Mouse (Mus musculus) embryonic fibroblast, embryonic 13.5 days (primary cell): ENCODE data around the gene Fgf10.

Experiments
- CTCF ChIP-seq: IDR thresholded peaks from 2 replicates; pipeline ENCODE4 v1.5.1; 2011; ENCODE audit warnings: mild to moderate bottlenecking, control low read depth, low read length, moderate library complexity, borderline replicate concordance; ENCODE audit not compliant: insufficient read depth
- POLR2A ChIP-seq: IDR thresholded peaks from 2 replicates; pipeline ENCODE4 v1.6.1; 2011; ENCODE audit warnings: low read depth, mild to moderate bottlenecking, control low read depth, low read length, moderate library complexity

- TF ChIP-seq POLR2A (no peak), CTCF (no peak)
Observed at GRCm38 (mm10) chr13:118772188-118772587, 102.6 kb downstream of the Fgf10 start.
